Mouse (Mus musculus): ENCODE measurements around the gene Ube2e1. TPM values are rescaled to one million over a fixed set of nuclear protein-coding genes. Genes with fewer than 3 reads are reported as not detected.
A peak's percentile ranks its signal among the peaks of the same experiment; 100 is the strongest.
"Not testable (repeated sequence)": the region's sequence is repeated elsewhere in the genome, so short reads cannot be mapped to it uniquely, and the experiment has no call there.

Gene Ube2e1
- polyA plus RNA-seq, 1 experiment from 2014 or later, result 77.0 TPM

- ATAC-seq (ENCODE audit: low read depth), result peak; percentile 19; the same call in 1 of the 2 replicates
- Histone ChIP-seq H3K4me2 (ENCODE audit: low read depth, low read length) (no peak overlapping the region), H3K27me3 (ENCODE audit: control insufficient read depth, insufficient read depth, low read length) (no peaks in the 10 kb centered on the region), H3K4me3 (ENCODE audit: low read depth, low read length) (no peak overlapping the region), H3K9ac (replicated peaks; ENCODE audit: low read depth, low read length) (no peak overlapping the region), H3K36me3 (ENCODE audit: control insufficient read depth, insufficient read depth, low read length) (peaks cover 6% of the 10 kb centered on the region), H3K4me1 (ENCODE audit: control insufficient read depth, insufficient read depth, low read length) (no peaks in the 10 kb centered on the region), H3K27ac (ENCODE audit: low read depth, low read length) (no peak overlapping the region), H3K9me3 (ENCODE audit: control insufficient read depth, low read length) (no peaks in the 10 kb centered on the region)
- WGBS, result 73% methylated on average over 5 of the region's 5 CpGs
These were observed 51.3 kb downstream of the Ube2e1 start for GRCm38 (mm10) chr14:18280375-18280774.

- no peak for ATAC-seq (ENCODE audit: low read depth)
- H3K27ac ChIP-seq (ENCODE audit: low read depth, low read length), result no peak overlapping the region
- H3K9me3 ChIP-seq (ENCODE audit: control insufficient read depth, low read length), result no peaks in the 10 kb centered on the region
- no peaks in the 10 kb centered on the region for H3K36me3 ChIP-seq (ENCODE audit: control insufficient read depth, insufficient read depth, low read length)
- no peaks in the 10 kb centered on the region for H3K27me3 ChIP-seq (ENCODE audit: control insufficient read depth, insufficient read depth, low read length)
- H3K9ac ChIP-seq (replicated peaks; ENCODE audit: low read depth, low read length), result no peak overlapping the region
- H3K4me2 ChIP-seq (ENCODE audit: low read depth, low read length), result no peak overlapping the region
- H3K4me3 ChIP-seq (ENCODE audit: low read depth, low read length), result no peak overlapping the region
- H3K4me1 ChIP-seq (ENCODE audit: control insufficient read depth, insufficient read depth, low read length), result peaks cover 7% of the 10 kb centered on the region
- WGBS, result 87% methylated on average over 1 of the region's 1 CpGs
These were observed 57.1 kb downstream of the Ube2e1 start for GRCm38 (mm10) chr14:18274526-18274925.

- ATAC-seq (ENCODE audit: low read depth), result peak; percentile 5; the same call in 1 of the 2 replicates
- 7% methylated on average over 6 of the region's 7 CpGs for WGBS
- peak overlapping the region; percentile 66 for H3K4me3 ChIP-seq (ENCODE audit: low read depth, low read length)
- no peaks in the 10 kb centered on the region for H3K9me3 ChIP-seq (ENCODE audit: control insufficient read depth, low read length)
- no peaks in the 10 kb centered on the region for H3K27me3 ChIP-seq (ENCODE audit: control insufficient read depth, insufficient read depth, low read length)
- no peak overlapping the region; the same call in 1 of the 2 replicates for H3K27ac ChIP-seq (ENCODE audit: low read depth, low read length)
- H3K4me2 ChIP-seq (ENCODE audit: low read depth, low read length), result peak overlapping the region; percentile 46
- peak overlapping the region; percentile 74 for H3K9ac ChIP-seq (replicated peaks; ENCODE audit: low read depth, low read length)
- peaks cover 4% of the 10 kb centered on the region; the same call in 1 of the 2 replicates for H3K36me3 ChIP-seq (ENCODE audit: control insufficient read depth, insufficient read depth, low read length)
- peaks cover 11% of the 10 kb centered on the region for H3K4me1 ChIP-seq (ENCODE audit: control insufficient read depth, insufficient read depth, low read length)
These were observed 60.0 kb downstream of the Ube2e1 start for GRCm38 (mm10) chr14:18271666-18272065.

GRCm38 (mm10) chr14:18270529-18271441, 60.9 kb downstream of the Ube2e1 start, which contains the start of the genes Nkiras1 and Rpl15:
TSS of gene Nkiras1 (plus strand) at chr14:18271136.
TSS of gene Rpl15 (minus strand) at chr14:18271391.
- WGBS, result under 1% methylated on average over 78 of the region's 78 CpGs
- Histone ChIP-seq H3K36me3 (ENCODE audit: control insufficient read depth, insufficient read depth, low read length) (peaks cover 4% of the 10 kb centered on the region; the same call in 1 of the 2 replicates), H3K27me3 (ENCODE audit: control insufficient read depth, insufficient read depth, low read length) (no peaks in the 10 kb centered on the region), H3K9ac (replicated peaks; ENCODE audit: low read depth, low read length) (peak within 1 kb of the TSS; percentile 93), H3K4me2 (ENCODE audit: low read depth, low read length) (peak within 1 kb of the TSS; percentile 90), H3K27ac (ENCODE audit: low read depth, low read length) (peak within 1 kb of the TSS; percentile 87), H3K4me3 (ENCODE audit: low read depth, low read length) (peak within 1 kb of the TSS; percentile 66), H3K4me1 (ENCODE audit: control insufficient read depth, insufficient read depth, low read length) (peaks cover 11% of the 10 kb centered on the region), H3K9me3 (ENCODE audit: control insufficient read depth, low read length) (no peaks in the 10 kb centered on the region)
- peak; percentile 99 for ATAC-seq (ENCODE audit: low read depth)

GRCm38 (mm10) chr14:18269947-18270528, 61.6 kb downstream of the Ube2e1 start:
- Histone ChIP-seq H3K9ac (replicated peaks; ENCODE audit: low read depth, low read length) (peak overlapping the region; percentile 93), H3K4me1 (ENCODE audit: control insufficient read depth, insufficient read depth, low read length) (peaks cover 11% of the 10 kb centered on the region), H3K4me2 (ENCODE audit: low read depth, low read length) (peak overlapping the region; percentile 90), H3K4me3 (ENCODE audit: low read depth, low read length) (peak overlapping the region; percentile 66), H3K27ac (ENCODE audit: low read depth, low read length) (peak overlapping the region; percentile 87)
- not testable (repeated sequence) for H3K36me3 ChIP-seq (ENCODE audit: control insufficient read depth, insufficient read depth, low read length); H3K9me3 ChIP-seq (ENCODE audit: control insufficient read depth, low read length); H3K27me3 ChIP-seq (ENCODE audit: control insufficient read depth, insufficient read depth, low read length)
- under 1% methylated on average over 19 of the region's 24 CpGs for WGBS
- ATAC-seq (ENCODE audit: low read depth), result peak; percentile 8

GRCm38 (mm10) chr14:18263427-18263826, 68.2 kb downstream of the Ube2e1 start:
- Histone ChIP-seq H3K4me1 (ENCODE audit: control insufficient read depth, insufficient read depth, low read length) (no peaks in the 10 kb centered on the region), H3K4me3 (ENCODE audit: low read depth, low read length) (no peak overlapping the region), H3K9me3 (ENCODE audit: control insufficient read depth, low read length) (no peaks in the 10 kb centered on the region), H3K36me3 (ENCODE audit: control insufficient read depth, insufficient read depth, low read length) (peaks cover 8% of the 10 kb centered on the region; the same call in 1 of the 2 replicates), H3K27me3 (ENCODE audit: control insufficient read depth, insufficient read depth, low read length) (no peaks in the 10 kb centered on the region), H3K9ac (replicated peaks; ENCODE audit: low read depth, low read length) (no peak overlapping the region), H3K4me2 (ENCODE audit: low read depth, low read length) (no peak overlapping the region), H3K27ac (ENCODE audit: low read depth, low read length) (no peak overlapping the region)
- 50% methylated on average over 4 of the region's 4 CpGs for WGBS
- peak; percentile 38; the same call in 1 of the 2 replicates for ATAC-seq (ENCODE audit: low read depth)

GRCm38 (mm10) chr14:18261203-18261602, 70.5 kb downstream of the Ube2e1 start:
- WGBS, result 93% methylated on average over 3 of the region's 3 CpGs
- H3K27me3 ChIP-seq (ENCODE audit: control insufficient read depth, insufficient read depth, low read length), result no peaks in the 10 kb centered on the region
- H3K36me3 ChIP-seq (ENCODE audit: control insufficient read depth, insufficient read depth, low read length), result peaks cover 4% of the 10 kb centered on the region; the same call in 1 of the 2 replicates
- H3K27ac ChIP-seq (ENCODE audit: low read depth, low read length), result no peak overlapping the region
- H3K9me3 ChIP-seq (ENCODE audit: control insufficient read depth, low read length), result no peaks in the 10 kb centered on the region
- no peak overlapping the region for H3K4me2 ChIP-seq (ENCODE audit: low read depth, low read length)
- no peak overlapping the region for H3K4me3 ChIP-seq (ENCODE audit: low read depth, low read length)
- no peak overlapping the region for H3K9ac ChIP-seq (replicated peaks; ENCODE audit: low read depth, low read length)
- no peaks in the 10 kb centered on the region for H3K4me1 ChIP-seq (ENCODE audit: control insufficient read depth, insufficient read depth, low read length)
- ATAC-seq (ENCODE audit: low read depth), result no peak

GRCm38 (mm10) chr14:18242638-18243130, 89.0 kb downstream of the Ube2e1 start:
- Histone ChIP-seq H3K9ac (replicated peaks; ENCODE audit: low read depth, low read length) (no peak overlapping the region), H3K4me2 (ENCODE audit: low read depth, low read length) (no peak overlapping the region), H3K27me3 (ENCODE audit: control insufficient read depth, insufficient read depth, low read length) (no peaks in the 10 kb centered on the region), H3K9me3 (ENCODE audit: control insufficient read depth, low read length) (no peaks in the 10 kb centered on the region), H3K4me1 (ENCODE audit: control insufficient read depth, insufficient read depth, low read length) (no peaks in the 10 kb centered on the region), H3K4me3 (ENCODE audit: low read depth, low read length) (no peak overlapping the region), H3K36me3 (ENCODE audit: control insufficient read depth, insufficient read depth, low read length) (no peaks in the 10 kb centered on the region), H3K27ac (ENCODE audit: low read depth, low read length) (no peak overlapping the region)
- WGBS, result 86% methylated on average over 21 of the region's 21 CpGs
- ATAC-seq (ENCODE audit: low read depth), result no peak
